Mouse (Mus musculus): ENCODE data around the gene Lrrc1.

- no peak for TF ChIP-seq CTCF (IDR thresholded peaks at IDR 0.05; ENCODE audit: control insufficient read depth, insufficient read depth, insufficient read length)
- TF ChIP-seq MYOD1 (IDR thresholded peaks at IDR 0.05; ENCODE audit: control insufficient read depth, insufficient read length, low read depth): no peak
- no peak for TF ChIP-seq MAX (IDR thresholded peaks at IDR 0.05)
- TF ChIP-seq FOSL1 (IDR thresholded peaks at IDR 0.05; ENCODE audit: insufficient read depth, low read length, poor library complexity, severe bottlenecking): no peak
- no peak for TF ChIP-seq MYOG (IDR thresholded peaks at IDR 0.05; ENCODE audit: control insufficient read depth, extremely low read depth, insufficient read length)
- TF ChIP-seq CEBPB (IDR thresholded peaks at IDR 0.05; ENCODE audit: low read depth): no peak
Measured at GRCm38 (mm10) chr9:77586806-77587591, 42.3 kb upstream of the Lrrc1 start.
